Mouse (Mus musculus) heart, embryonic 15.5 days (tissue): ENCODE measurements around the gene Asb15. TPM values are rescaled to one million over a fixed set of nuclear protein-coding genes. Genes with fewer than 3 reads are reported as not detected.
A peak's percentile ranks its signal among the peaks of the same experiment; 100 is the strongest.

Source experiments
- ATAC-seq: fragments of 200-750 bp; cut with Nextera tagmentation; replicated peaks from 2 replicates; pipeline ENCODE4 v1.8.0; 2017; ENCODE audit warnings: low read depth, moderate TSS enrichment; ENCODE audit not compliant: insufficient number of reproducible peaks, insufficient read depth, low FRiP score
- H3K27ac ChIP-seq: fragments of 300-500 bp; sonication (generic); 2 replicates; pipeline ENCODE4 v1.5.1; 2015; ENCODE audit warnings: mild to moderate bottlenecking, inconsistent platforms
- H3K27me3 ChIP-seq: fragments of 300-500 bp; sonication (generic); 2 replicates; pipeline ENCODE4 v1.6.1; 2015; ENCODE audit warnings: inconsistent platforms
- H3K36me3 ChIP-seq: fragments of 300-500 bp; sonication (generic); 2 replicates; pipeline ENCODE4 v1.6.1; 2015; ENCODE audit warnings: mild to moderate bottlenecking, inconsistent platforms
- H3K4me1 ChIP-seq: fragments of 300-500 bp; sonication (generic); replicated peaks from 2 replicates; pipeline ENCODE4 v1.6.1; 2015; ENCODE audit warnings: inconsistent platforms
- H3K4me2 ChIP-seq: fragments of 300-500 bp; sonication (generic); 2 replicates; pipeline ENCODE4 v1.6.1; 2015; ENCODE audit warnings: inconsistent platforms, mild to moderate bottlenecking, moderate library complexity
- H3K4me3 ChIP-seq: fragments of 300-500 bp; sonication (generic); 2 replicates; pipeline ENCODE4 v1.5.1; 2015; ENCODE audit warnings: mild to moderate bottlenecking, inconsistent platforms
- H3K9ac ChIP-seq: fragments of 300-500 bp; sonication (generic); 2 replicates; pipeline ENCODE4 v1.6.1; 2015; ENCODE audit warnings: mild to moderate bottlenecking, inconsistent platforms
- H3K9me3 ChIP-seq: fragments of 300-500 bp; sonication (generic); replicated peaks from 2 replicates; pipeline ENCODE4 v1.6.1; 2016; ENCODE audit warnings: inconsistent platforms
- WGBS: fragments of 180-500 bp; shearing (Covaris S2); methylation state at CpG from one replicate; pipeline ENCODE4 v1.1.7; 2015; ENCODE audit warnings: mixed read lengths; 5-methylcytosine and 5-hydroxymethylcytosine counted together
- polyA plus RNA-seq: library from polyadenylated mRNA; unstranded; fragments of >200 nt; fragmentation: Nextera tagmentation; extraction: Ambion mirVana; gene quantifications from 2 replicates; pipeline ENCODE4 v1.2.1, GENCODE M21; 2015

Gene Asb15
- polyA plus RNA-seq, 1 experiment from 2014 or later, result 0.48 TPM

DNA sequence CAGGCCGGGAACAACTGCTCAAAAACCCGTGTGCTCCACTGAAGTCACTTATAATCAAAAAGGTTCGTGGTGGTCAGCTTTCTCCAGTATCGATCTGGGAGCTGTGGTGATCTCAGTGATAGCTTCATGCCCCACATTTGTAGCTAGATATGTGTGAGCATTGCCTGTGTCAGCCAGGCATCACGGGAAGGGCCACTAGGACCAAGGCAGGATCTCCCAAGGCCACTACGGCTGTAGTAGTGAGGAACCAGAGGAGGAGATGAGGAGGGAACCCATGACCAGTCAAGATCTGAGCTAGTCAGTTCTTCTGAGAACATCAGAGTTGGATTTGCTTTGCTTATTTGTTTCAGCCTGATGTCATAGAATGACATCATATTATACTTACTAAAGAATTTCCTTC lies 71.2 kb downstream of the Asb15 start:
- peak overlapping the region; percentile 50 for H3K4me3 ChIP-seq
- ATAC-seq, result no peak
- H3K9ac ChIP-seq, result peak overlapping the region; percentile 64
- H3K27ac ChIP-seq, result peak overlapping the region; percentile 90
- WGBS, result 47% methylated on average over 6 of the region's 6 CpGs
- H3K9me3 ChIP-seq, result no peaks in the 10 kb centered on the region
- peak overlapping the region; percentile 66 for H3K4me2 ChIP-seq
- H3K27me3 ChIP-seq, result no peaks in the 10 kb centered on the region
- peaks cover 6% of the 10 kb centered on the region for H3K36me3 ChIP-seq
- H3K4me1 ChIP-seq, result peaks cover 26% of the 10 kb centered on the region

GRCm38 (mm10) chr6:24599639-24600038 lies 71.7 kb downstream of the Asb15 start:
- Histone ChIP-seq H3K4me3 (peak overlapping the region; percentile 50), H3K4me2 (peak overlapping the region; percentile 66), H3K9me3 (no peaks in the 10 kb centered on the region), H3K4me1 (peaks cover 26% of the 10 kb centered on the region), H3K27me3 (no peaks in the 10 kb centered on the region), H3K27ac (peak overlapping the region; percentile 90), H3K36me3 (peaks cover 10% of the 10 kb centered on the region), H3K9ac (peak overlapping the region; percentile 64)
- no peak for ATAC-seq
- WGBS, result 51% methylated on average over 5 of the region's 5 CpGs

GRCm38 (mm10) chr6:24600134-24600533 lies 72.2 kb downstream of the Asb15 start:
- H3K9ac ChIP-seq, result peak overlapping the region; percentile 64
- peak overlapping the region; percentile 66 for H3K4me2 ChIP-seq
- peak overlapping the region; percentile 50 for H3K4me3 ChIP-seq
- peaks cover 15% of the 10 kb centered on the region for H3K36me3 ChIP-seq
- peaks cover 26% of the 10 kb centered on the region for H3K4me1 ChIP-seq
- no peak for ATAC-seq
- no peaks in the 10 kb centered on the region for H3K9me3 ChIP-seq
- no peaks in the 10 kb centered on the region for H3K27me3 ChIP-seq
- 46% methylated on average over 6 of the region's 6 CpGs for WGBS
- H3K27ac ChIP-seq, result peak overlapping the region; percentile 90

DNA sequence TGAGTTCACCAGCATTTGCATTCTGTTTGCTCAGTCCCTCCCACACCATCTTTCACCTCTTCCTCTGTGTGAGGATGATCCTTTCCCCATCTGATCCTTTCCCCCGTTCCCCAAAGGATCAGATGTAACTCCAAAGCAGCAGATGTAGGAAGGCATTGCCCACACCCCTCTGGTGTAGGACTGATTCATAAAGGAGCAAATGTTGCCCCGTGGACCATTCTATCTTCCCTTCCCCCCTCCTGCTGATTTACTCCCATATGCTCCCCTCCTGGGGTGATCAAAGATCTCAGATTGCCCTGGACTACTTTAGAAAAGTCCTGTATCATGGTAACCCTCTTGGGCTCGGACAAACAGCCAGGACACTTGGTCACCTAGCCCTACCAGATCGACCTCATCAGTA lies 72.8 kb downstream of the Asb15 start:
- H3K27ac ChIP-seq, result peak overlapping the region; percentile 90
- H3K4me3 ChIP-seq, result peak overlapping the region; percentile 50
- H3K4me1 ChIP-seq, result peaks cover 29% of the 10 kb centered on the region
- H3K4me2 ChIP-seq, result peak overlapping the region; percentile 66
- no peaks in the 10 kb centered on the region for H3K9me3 ChIP-seq
- H3K9ac ChIP-seq, result peak overlapping the region; percentile 64
- ATAC-seq, result no peak
- peaks cover 18% of the 10 kb centered on the region for H3K36me3 ChIP-seq
- WGBS, result 58% methylated on average over 4 of the region's 4 CpGs
- H3K27me3 ChIP-seq, result no peaks in the 10 kb centered on the region

DNA sequence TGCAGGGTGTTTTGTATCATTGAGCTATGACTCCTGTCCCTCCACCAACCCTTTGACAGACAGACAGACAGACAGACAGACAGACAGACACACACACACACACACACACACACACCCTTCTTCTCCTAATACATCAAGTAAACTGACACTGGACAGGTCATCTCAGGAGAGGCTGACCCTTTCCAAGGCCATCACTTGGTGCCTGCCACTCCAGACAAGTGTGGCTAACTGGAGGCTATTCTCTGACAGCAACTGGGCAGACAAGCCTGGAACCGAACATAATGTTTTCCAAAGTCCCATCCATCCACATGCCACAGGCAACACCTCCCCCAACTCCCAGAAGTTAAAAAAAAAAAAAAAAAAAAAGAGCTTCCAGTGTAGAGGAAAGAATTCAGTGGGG lies 73.7 kb downstream of the Asb15 start:
- peak overlapping the region; percentile 66 for H3K4me2 ChIP-seq
- no peak overlapping the region for H3K9ac ChIP-seq
- 8% methylated on average over 1 of the region's 1 CpGs for WGBS
- no peak for ATAC-seq
- peak overlapping the region; percentile 50 for H3K4me3 ChIP-seq
- H3K4me1 ChIP-seq, result peaks cover 37% of the 10 kb centered on the region
- H3K9me3 ChIP-seq, result no peaks in the 10 kb centered on the region
- no peaks in the 10 kb centered on the region for H3K27me3 ChIP-seq
- peaks cover 26% of the 10 kb centered on the region for H3K36me3 ChIP-seq
- H3K27ac ChIP-seq, result peak overlapping the region; percentile 90

DNA sequence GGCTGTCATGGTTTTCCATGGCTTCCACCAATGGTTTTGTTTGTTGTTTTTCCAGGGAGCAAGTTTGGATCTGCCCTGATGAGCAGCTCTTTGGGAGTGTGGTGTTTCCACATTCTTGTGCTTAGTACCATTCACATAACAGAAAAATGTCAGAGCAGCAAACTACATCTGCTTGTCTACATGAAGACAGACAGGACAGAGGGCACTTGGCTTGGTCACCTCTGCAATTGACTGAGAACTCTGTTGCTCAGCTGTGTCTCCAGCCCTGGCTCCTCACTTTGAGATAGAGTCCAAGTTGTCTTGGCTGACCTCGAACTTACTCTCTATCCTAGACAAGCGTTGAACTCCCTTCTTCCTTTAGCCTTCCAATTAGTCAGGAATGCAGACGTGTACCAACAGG lies 74.4 kb downstream of the Asb15 start:
- Histone ChIP-seq H3K4me2 (peak overlapping the region; percentile 66), H3K9me3 (no peaks in the 10 kb centered on the region), H3K4me3 (no peak overlapping the region), H3K36me3 (peaks cover 26% of the 10 kb centered on the region), H3K4me1 (peaks cover 39% of the 10 kb centered on the region), H3K9ac (no peak overlapping the region), H3K27ac (peak overlapping the region; percentile 90), H3K27me3 (no peaks in the 10 kb centered on the region)
- 58% methylated on average over 3 of the region's 3 CpGs for WGBS
- no peak for ATAC-seq

DNA sequence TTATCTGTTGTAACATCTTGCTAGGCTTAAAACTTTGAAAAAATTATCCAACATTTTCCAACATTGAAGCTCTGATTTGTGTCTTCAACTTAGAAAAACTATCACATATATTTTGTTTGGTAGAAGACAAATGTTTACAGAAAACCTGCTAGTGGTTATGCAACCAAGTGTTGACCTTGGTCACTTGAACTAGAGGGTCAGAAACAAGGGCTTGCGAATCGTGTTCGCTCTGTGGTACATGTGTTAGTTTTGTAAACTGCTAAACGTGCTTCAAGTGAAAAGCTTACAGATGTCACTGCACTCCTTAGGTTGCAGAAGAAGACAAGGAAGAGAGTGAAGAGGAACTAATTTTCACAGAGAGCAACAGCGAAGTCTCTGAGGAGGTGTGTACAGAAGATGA lies 75.0 kb downstream of the Asb15 start:
- Histone ChIP-seq H3K9me3 (no peaks in the 10 kb centered on the region), H3K4me3 (no peak overlapping the region), H3K4me1 (peaks cover 42% of the 10 kb centered on the region), H3K27me3 (no peaks in the 10 kb centered on the region), H3K27ac (no peak overlapping the region), H3K9ac (no peak overlapping the region), H3K4me2 (no peak overlapping the region), H3K36me3 (peaks cover 26% of the 10 kb centered on the region)
- 80% methylated on average over 5 of the region's 5 CpGs for WGBS
- ATAC-seq, result no peak

DNA sequence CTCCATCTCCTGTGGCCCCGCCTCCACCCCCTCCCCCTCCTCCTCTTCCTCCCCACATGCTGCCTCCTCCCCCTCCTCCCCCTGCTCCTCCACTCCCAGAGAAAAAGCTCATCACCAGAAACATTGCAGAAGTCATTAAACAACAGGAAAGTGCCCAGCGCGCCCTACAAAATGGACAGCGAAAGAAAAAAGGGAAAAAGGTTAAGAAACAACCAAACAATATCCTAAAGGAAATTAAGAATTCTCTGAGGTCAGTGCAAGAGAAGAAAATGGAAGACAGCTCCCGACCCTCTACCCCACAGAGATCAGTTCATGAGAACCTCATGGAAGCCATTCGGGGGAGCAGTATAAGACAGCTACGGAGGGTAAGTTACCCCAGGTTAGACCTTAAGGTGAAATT lies 76.3 kb downstream of the Asb15 start:
- no peak for ATAC-seq
- Histone ChIP-seq H3K9me3 (no peaks in the 10 kb centered on the region), H3K4me1 (peaks cover 44% of the 10 kb centered on the region), H3K4me2 (no peak overlapping the region), H3K27me3 (no peaks in the 10 kb centered on the region), H3K27ac (no peak overlapping the region), H3K4me3 (no peak overlapping the region), H3K36me3 (peaks cover 26% of the 10 kb centered on the region), H3K9ac (no peak overlapping the region)
- 93% methylated on average over 7 of the region's 7 CpGs for WGBS

GRCm38 (mm10) chr6:24605631-24606030 lies 77.7 kb downstream of the Asb15 start:
- Histone ChIP-seq H3K27me3 (no peaks in the 10 kb centered on the region), H3K36me3 (peaks cover 27% of the 10 kb centered on the region), H3K4me3 (no peak overlapping the region), H3K9ac (no peak overlapping the region), H3K4me1 (peaks cover 44% of the 10 kb centered on the region), H3K9me3 (no peaks in the 10 kb centered on the region), H3K4me2 (no peak overlapping the region), H3K27ac (no peak overlapping the region)
- WGBS, result 88% methylated on average over 8 of the region's 8 CpGs
- no peak for ATAC-seq

- no peaks in the 10 kb centered on the region for H3K9me3 ChIP-seq
- no peak overlapping the region for H3K27ac ChIP-seq
- no peak for ATAC-seq
- H3K4me3 ChIP-seq, result no peak overlapping the region
- no peaks in the 10 kb centered on the region for H3K27me3 ChIP-seq
- no peak overlapping the region for H3K4me2 ChIP-seq
- H3K36me3 ChIP-seq, result peaks cover 32% of the 10 kb centered on the region
- H3K4me1 ChIP-seq, result peaks cover 37% of the 10 kb centered on the region
- no peak overlapping the region for H3K9ac ChIP-seq
- WGBS, result 71% methylated on average over 10 of the region's 10 CpGs
Measured at GRCm38 (mm10) chr6:24606512-24606911, 78.6 kb downstream of the Asb15 start.

DNA sequence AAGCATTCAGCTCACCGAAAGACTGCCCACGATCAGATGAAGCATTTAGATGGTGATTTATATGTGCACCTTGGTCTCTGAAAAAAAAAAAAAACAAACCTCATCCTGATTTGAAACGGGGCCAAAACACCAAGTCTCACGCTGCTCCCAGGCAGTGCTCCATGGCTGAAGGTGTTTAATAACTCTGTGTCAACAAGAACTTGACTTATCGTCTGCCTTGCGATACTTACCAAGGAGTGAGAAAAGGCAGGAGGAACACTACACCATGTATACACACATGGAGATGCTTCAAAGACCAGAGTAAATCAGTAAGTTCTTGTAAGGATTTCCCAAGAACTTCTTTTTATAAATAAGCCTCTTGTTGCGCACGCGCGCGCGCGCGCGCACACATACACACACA lies 79.6 kb downstream of the Asb15 start:
- WGBS, result 72% methylated on average over 15 of the region's 15 CpGs
- H3K4me2 ChIP-seq, result no peak overlapping the region
- H3K36me3 ChIP-seq, result peaks cover 32% of the 10 kb centered on the region
- no peaks in the 10 kb centered on the region for H3K9me3 ChIP-seq
- H3K27me3 ChIP-seq, result no peaks in the 10 kb centered on the region
- H3K27ac ChIP-seq, result no peak overlapping the region
- no peak for ATAC-seq
- no peak overlapping the region for H3K9ac ChIP-seq
- no peak overlapping the region for H3K4me3 ChIP-seq
- H3K4me1 ChIP-seq, result peaks cover 34% of the 10 kb centered on the region

DNA sequence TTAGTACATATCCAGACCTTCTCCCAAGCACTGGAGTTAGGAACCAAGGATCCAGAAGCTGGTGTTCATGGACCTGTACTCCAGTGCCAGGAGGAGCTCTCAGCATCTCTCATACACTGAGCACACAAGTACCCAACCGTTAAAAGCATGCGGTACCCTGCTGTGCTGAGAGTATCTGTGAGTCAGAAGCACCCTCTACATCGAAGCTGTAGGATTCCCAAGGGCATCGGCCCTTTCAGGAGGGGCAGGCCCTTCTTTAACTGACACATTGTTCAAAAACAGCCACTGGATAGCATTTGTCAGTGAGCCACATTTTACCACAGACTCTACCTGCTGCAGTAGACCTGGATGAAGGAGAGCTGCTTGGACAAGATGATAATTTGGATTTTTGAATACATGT lies 80.2 kb downstream of the Asb15 start:
- Histone ChIP-seq H3K9me3 (no peaks in the 10 kb centered on the region), H3K4me2 (no peak overlapping the region), H3K27ac (no peak overlapping the region), H3K27me3 (no peaks in the 10 kb centered on the region), H3K4me1 (peaks cover 35% of the 10 kb centered on the region), H3K9ac (no peak overlapping the region), H3K4me3 (no peak overlapping the region), H3K36me3 (peaks cover 32% of the 10 kb centered on the region)
- no peak for ATAC-seq
- WGBS, result 41% methylated on average over 4 of the region's 4 CpGs
